Mouse (Mus musculus) kidney, embryonic 16.5 days (tissue): Measurements from ENCODE around the gene Epb41. TPM values are rescaled to one million over a fixed set of nuclear protein-coding genes. Genes with fewer than 3 reads are reported as not detected.
A peak's percentile ranks its signal among the peaks of the same experiment; 100 is the strongest.

Experiments used
- ATAC-seq: fragments of 200-750 bp; cut with Nextera tagmentation; 2 replicates; pipeline ENCODE4 v1.8.0; 2017; ENCODE audit warnings: moderate TSS enrichment; ENCODE audit not compliant: low FRiP score, low TSS enrichment
- H3K27ac ChIP-seq: fragments of 300-500 bp; sonication (generic); 2 replicates; pipeline ENCODE4 v1.5.1; 2014; ENCODE audit warnings: low read length
- H3K27me3 ChIP-seq: fragments of 300-500 bp; sonication (generic); 2 replicates; pipeline ENCODE4 v1.6.1; 2014; ENCODE audit warnings: low read length, control low read depth, mixed read lengths; ENCODE audit not compliant: insufficient read depth
- H3K36me3 ChIP-seq: fragments of 300-500 bp; sonication (generic); 2 replicates; pipeline ENCODE4 v1.6.1; 2014; ENCODE audit warnings: low read length, control low read depth, mixed read lengths; ENCODE audit not compliant: insufficient read depth
- H3K4me1 ChIP-seq: fragments of 300-500 bp; sonication (generic); 2 replicates; pipeline ENCODE4 v1.6.1; 2014; ENCODE audit warnings: low read length, control low read depth, mixed read lengths; ENCODE audit not compliant: insufficient read depth
- H3K4me2 ChIP-seq: fragments of 300-500 bp; sonication (generic); replicated peaks from 2 replicates; pipeline ENCODE4 v1.6.1; 2014; ENCODE audit warnings: low read depth, low read length
- H3K4me3 ChIP-seq: fragments of 300-500 bp; sonication (generic); 2 replicates; pipeline ENCODE4 v1.5.1; 2014; ENCODE audit warnings: mild to moderate bottlenecking, low read length
- H3K9ac ChIP-seq: fragments of 300-500 bp; sonication (generic); replicated peaks from 2 replicates; pipeline ENCODE4 v1.6.1; 2014; ENCODE audit warnings: low read length
- H3K9me3 ChIP-seq: fragments of 300-500 bp; sonication (generic); 2 replicates; pipeline ENCODE4 v1.6.1; 2016; ENCODE audit warnings: low read length, control low read depth
- WGBS: fragments of 180-500 bp; shearing (Covaris S2); extraction: QIAGEN DNeasy Blood & Tissue Kit; methylation state at CpG from one replicate; pipeline ENCODE4 v1.1.7; 2014; 5-methylcytosine and 5-hydroxymethylcytosine counted together
- polyA plus RNA-seq: library from polyadenylated mRNA; unstranded; fragments of >200 nt; fragmentation: Nextera tagmentation; extraction: Ambion mirVana; gene quantifications from 2 replicates; pipeline ENCODE4 v1.2.1, GENCODE M21; 2015

Gene Epb41
- polyA plus RNA-seq, 1 experiment from 2014 or later: 68.6 TPM

- H3K9ac ChIP-seq: no peak overlapping the region
- no peak for ATAC-seq
- H3K4me3 ChIP-seq: no peak overlapping the region
- no peaks in the 10 kb centered on the region; the same call in 1 of the 2 replicates for H3K4me1 ChIP-seq
- H3K27me3 ChIP-seq: no peaks in the 10 kb centered on the region
- H3K27ac ChIP-seq: no peak overlapping the region
- H3K4me2 ChIP-seq: no peak overlapping the region
- H3K9me3 ChIP-seq: no peaks in the 10 kb centered on the region
- peaks cover 35% of the 10 kb centered on the region for H3K36me3 ChIP-seq
- 83% methylated on average over 1 of the region's 1 CpGs for WGBS
These were observed 186.6 kb downstream of the Epb41 start for GRCm38 (mm10) chr4:131888564-131888963.

GRCm38 (mm10) chr4:131885376-131885775, 189.7 kb downstream of the Epb41 start:
- Histone ChIP-seq H3K27ac (no peak overlapping the region), H3K36me3 (peaks cover 15% of the 10 kb centered on the region), H3K4me3 (no peak overlapping the region), H3K9me3 (no peaks in the 10 kb centered on the region), H3K4me2 (no peak overlapping the region), H3K27me3 (no peaks in the 10 kb centered on the region), H3K9ac (no peak overlapping the region), H3K4me1 (peaks cover 6% of the 10 kb centered on the region; the same call in 1 of the 2 replicates)
- no peak for ATAC-seq
- 75% methylated on average over 6 of the region's 6 CpGs for WGBS

GRCm38 (mm10) chr4:131883571-131883970, 191.6 kb downstream of the Epb41 start:
- Histone ChIP-seq H3K9me3 (no peaks in the 10 kb centered on the region), H3K36me3 (peaks cover 15% of the 10 kb centered on the region), H3K4me1 (peaks cover 17% of the 10 kb centered on the region), H3K27ac (no peak overlapping the region), H3K9ac (no peak overlapping the region), H3K27me3 (no peaks in the 10 kb centered on the region), H3K4me2 (no peak overlapping the region), H3K4me3 (no peak overlapping the region)
- WGBS: 64% methylated on average over 6 of the region's 6 CpGs
- no peak for ATAC-seq

- Histone ChIP-seq H3K4me1 (peaks cover 36% of the 10 kb centered on the region), H3K9me3 (no peaks in the 10 kb centered on the region), H3K27me3 (no peaks in the 10 kb centered on the region), H3K4me2 (no peak overlapping the region), H3K36me3 (peaks cover 11% of the 10 kb centered on the region), H3K9ac (no peak overlapping the region), H3K27ac (no peak overlapping the region), H3K4me3 (no peak overlapping the region)
- 84% methylated on average over 7 of the region's 7 CpGs for WGBS
- ATAC-seq: no peak
These were observed 193.8 kb downstream of the Epb41 start for GRCm38 (mm10) chr4:131881306-131881705.

- Histone ChIP-seq H3K4me1 (peaks cover 52% of the 10 kb centered on the region), H3K4me2 (no peak overlapping the region), H3K36me3 (no peaks in the 10 kb centered on the region), H3K27ac (no peak overlapping the region), H3K9me3 (no peaks in the 10 kb centered on the region), H3K9ac (no peak overlapping the region), H3K4me3 (no peak overlapping the region), H3K27me3 (no peaks in the 10 kb centered on the region)
- WGBS: 68% methylated on average over 1 of the region's 1 CpGs
- no peak for ATAC-seq
These were observed 195.4 kb downstream of the Epb41 start for GRCm38 (mm10) chr4:131879692-131880091.

GRCm38 (mm10) chr4:131876836-131877235, 198.3 kb downstream of the Epb41 start:
- Histone ChIP-seq H3K4me2 (0 out of 2 replicates have a peak overlapping the region, but pooled peaks have one; percentile 22), H3K36me3 (no peaks in the 10 kb centered on the region), H3K27ac (no peak overlapping the region), H3K27me3 (no peaks in the 10 kb centered on the region), H3K4me3 (no peak overlapping the region), H3K9ac (no peak overlapping the region), H3K9me3 (no peaks in the 10 kb centered on the region), H3K4me1 (peaks cover 52% of the 10 kb centered on the region)
- no peak for ATAC-seq
- 50% methylated on average over 2 of the region's 2 CpGs for WGBS

- Histone ChIP-seq H3K4me2 (peak overlapping the region; percentile 89), H3K9me3 (no peaks in the 10 kb centered on the region), H3K4me3 (peak overlapping the region; percentile 99), H3K27ac (no peak overlapping the region), H3K9ac (peak overlapping the region; percentile 100), H3K36me3 (no peaks in the 10 kb centered on the region), H3K27me3 (no peaks in the 10 kb centered on the region), H3K4me1 (peaks cover 52% of the 10 kb centered on the region)
- WGBS: 31% methylated on average over 3 of the region's 3 CpGs
- no peak for ATAC-seq
These were observed 199.9 kb downstream of the Epb41 start for GRCm38 (mm10) chr4:131875242-131875641.

- peak overlapping the region; percentile 89 for H3K4me2 ChIP-seq
- H3K9me3 ChIP-seq: no peaks in the 10 kb centered on the region
- peak overlapping the region; percentile 100 for H3K9ac ChIP-seq
- H3K36me3 ChIP-seq: no peaks in the 10 kb centered on the region
- ATAC-seq: no peak
- peaks cover 47% of the 10 kb centered on the region for H3K4me1 ChIP-seq
- H3K27me3 ChIP-seq: no peaks in the 10 kb centered on the region
- peak overlapping the region; percentile 100 for H3K27ac ChIP-seq
- H3K4me3 ChIP-seq: peak overlapping the region; percentile 99
- WGBS: 2% methylated on average over 11 of the region's 11 CpGs
These were observed 200.6 kb downstream of the Epb41 start for GRCm38 (mm10) chr4:131874567-131874966.

- H3K27ac ChIP-seq: peak overlapping the region; percentile 100
- no peaks in the 10 kb centered on the region for H3K36me3 ChIP-seq
- H3K9ac ChIP-seq: peak overlapping the region; percentile 100
- no peaks in the 10 kb centered on the region for H3K9me3 ChIP-seq
- no peak for ATAC-seq
- peaks cover 43% of the 10 kb centered on the region for H3K4me1 ChIP-seq
- H3K4me2 ChIP-seq: peak overlapping the region; percentile 89
- H3K4me3 ChIP-seq: peak overlapping the region; percentile 99
- H3K27me3 ChIP-seq: no peaks in the 10 kb centered on the region
- WGBS: under 1% methylated on average over 20 of the region's 20 CpGs
These were observed 201.0 kb downstream of the Epb41 start for GRCm38 (mm10) chr4:131874169-131874536.
